Mouse (Mus musculus): ENCODE data around the gene Btbd10.

Btbd10 gene

GRCm38 (mm10) chr7:113294598-113294997 lies 74.6 kb downstream of the Btbd10 start:
- no peak for DNase-seq (ENCODE audit: low spot score)

- no peak for DNase-seq (ENCODE audit: low spot score)
Observed at GRCm38 (mm10) chr7:113292193-113292592, 77.0 kb downstream of the Btbd10 start.

- no peak for DNase-seq (ENCODE audit: low spot score)
Observed at GRCm38 (mm10) chr7:113291741-113292140, 77.5 kb downstream of the Btbd10 start.

GRCm38 (mm10) chr7:113289211-113289610 lies 80.0 kb downstream of the Btbd10 start:
- no peak for DNase-seq (ENCODE audit: low spot score)

- DNase-seq (ENCODE audit: low spot score): no peak
Observed at GRCm38 (mm10) chr7:113285405-113285804, 83.8 kb downstream of the Btbd10 start.

- DNase-seq (ENCODE audit: low spot score): no peak
Observed at GRCm38 (mm10) chr7:113279246-113279645, 89.9 kb downstream of the Btbd10 start.

- no peak for DNase-seq (ENCODE audit: low spot score)
Observed at GRCm38 (mm10) chr7:113278493-113278892, 90.7 kb downstream of the Btbd10 start.

GRCm38 (mm10) chr7:113277245-113277644 lies 91.9 kb downstream of the Btbd10 start:
- DNase-seq (ENCODE audit: low spot score): no peak

GRCm38 (mm10) chr7:113272338-113272997 lies 96.7 kb downstream of the Btbd10 start:
- DNase-seq (ENCODE audit: low spot score): no peak

- no peak for DNase-seq (ENCODE audit: low spot score)
Observed at GRCm38 (mm10) chr7:113270991-113271390, 98.2 kb downstream of the Btbd10 start.

GRCm38 (mm10) chr7:113270551-113270950 lies 98.6 kb downstream of the Btbd10 start:
- no peak for DNase-seq (ENCODE audit: low spot score)

- DNase-seq (ENCODE audit: low spot score): no peak
Observed at GRCm38 (mm10) chr7:113269921-113270320, 99.3 kb downstream of the Btbd10 start.

- no peak for DNase-seq (ENCODE audit: low spot score)
Observed at GRCm38 (mm10) chr7:113269081-113269480, 100.1 kb downstream of the Btbd10 start.

- peak; percentile 73 for DNase-seq (ENCODE audit: low spot score)
Observed at GRCm38 (mm10) chr7:113268287-113268686, 100.9 kb downstream of the Btbd10 start.

Measured in embryo, embryonic 10.5 days (tissue).